Mouse (Mus musculus) megakaryocyte, embryonic 14.5 days (primary cell): Measurements from ENCODE around the gene D630045J12Rik. TPM values are rescaled to one million over a fixed set of nuclear protein-coding genes. Genes with fewer than 3 reads are reported as not detected.

Experiments
- H3K27me3 ChIP-seq: replicated peaks from 2 replicates; pipeline ENCODE3; 2012; ENCODE audit warnings: inconsistent platforms
- H3K36me3 ChIP-seq: replicated peaks from 2 replicates; pipeline ENCODE3; 2012; ENCODE audit warnings: low read length, inconsistent platforms, mixed read lengths
- H3K4me1 ChIP-seq: 2 replicates; pipeline ENCODE4 v1.6.1; 2012; ENCODE audit warnings: inconsistent platforms
- H3K4me3 ChIP-seq: replicated peaks from 2 replicates; pipeline ENCODE3; 2012; ENCODE audit warnings: moderate library complexity, mild to moderate bottlenecking, inconsistent platforms
- H3K9me3 ChIP-seq: 2 replicates; pipeline ENCODE4 v1.6.1; 2012; ENCODE audit warnings: inconsistent platforms
- FLI1 ChIP-seq: IDR thresholded peaks from 2 replicates; pipeline ENCODE4 v1.6.1; 2012; ENCODE audit warnings: low read length, inconsistent platforms, mixed read lengths
- GATA1 ChIP-seq: IDR thresholded peaks from 3 replicates; pipeline ENCODE4 v1.6.1; 2012; ENCODE audit warnings: mixed read lengths, low read length, inconsistent platforms, borderline replicate concordance
- polyA plus RNA-seq: library from polyadenylated mRNA; stranded (reverse); fragments of >175 nt; gene quantifications from 2 replicates; pipeline ENCODE4 v1.2.3, GENCODE M21; 2012; ENCODE audit warnings: low replicate concordance; ENCODE audit not compliant: insufficient read depth

The D630045J12Rik gene
- polyA plus RNA-seq, 1 experiment, result 0.17 TPM

GRCm38 (mm10) chr6:38242833-38243232 lies 11.0 kb downstream of the D630045J12Rik start:
- no peaks in the 10 kb centered on the region for H3K36me3 ChIP-seq
- H3K4me3 ChIP-seq, result no peak overlapping the region
- peaks cover 8% of the 10 kb centered on the region for H3K4me1 ChIP-seq
- peaks cover 28% of the 10 kb centered on the region for H3K27me3 ChIP-seq
- TF ChIP-seq FLI1, result no peak
- TF ChIP-seq GATA1, result no peak
- H3K9me3 ChIP-seq, result no peaks in the 10 kb centered on the region

DNA sequence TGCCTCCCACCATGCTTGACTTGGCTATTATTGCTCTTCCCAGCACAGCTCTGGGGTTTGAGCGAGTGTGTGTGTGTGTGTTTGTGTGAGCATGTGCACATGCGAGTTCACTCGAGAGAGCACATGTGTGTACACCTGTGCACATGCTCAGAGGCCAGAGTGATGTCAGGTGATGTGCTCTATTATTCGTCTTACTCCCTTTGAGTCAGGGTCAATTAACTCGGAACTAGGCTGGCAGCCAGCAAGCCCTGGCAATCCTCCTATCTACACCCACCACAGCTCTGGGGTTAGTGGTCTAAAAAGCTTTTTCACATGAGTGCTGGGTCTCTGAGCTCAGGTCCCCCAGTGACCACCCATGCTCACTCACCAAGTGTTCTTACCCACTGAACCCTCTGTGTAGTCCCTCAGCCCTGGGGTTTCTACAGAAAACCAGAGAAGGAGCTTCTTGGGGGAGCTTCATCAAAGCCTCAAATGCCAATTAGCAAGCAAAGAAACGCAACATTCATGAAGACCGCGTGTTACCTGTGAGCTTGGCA lies 11.4 kb downstream of the D630045J12Rik start:
- TF ChIP-seq FLI1, result no peak
- no peak for TF ChIP-seq GATA1
- Histone ChIP-seq H3K9me3 (no peaks in the 10 kb centered on the region), H3K27me3 (peaks cover 28% of the 10 kb centered on the region), H3K4me3 (no peak overlapping the region), H3K4me1 (peaks cover 8% of the 10 kb centered on the region), H3K36me3 (no peaks in the 10 kb centered on the region)

GRCm38 (mm10) chr6:38241508-38241907 lies 12.3 kb downstream of the D630045J12Rik start:
- peaks cover 30% of the 10 kb centered on the region for H3K27me3 ChIP-seq
- no peaks in the 10 kb centered on the region for H3K36me3 ChIP-seq
- H3K4me1 ChIP-seq, result peaks cover 8% of the 10 kb centered on the region
- TF ChIP-seq GATA1 (no peak), FLI1 (no peak)
- H3K9me3 ChIP-seq, result 0 out of 2 replicates have a peak, but pooled peaks cover 3% of the 10 kb centered on the region
- H3K4me3 ChIP-seq, result no peak overlapping the region

- H3K4me3 ChIP-seq, result no peak overlapping the region
- peaks cover 24% of the 10 kb centered on the region for H3K27me3 ChIP-seq
- peaks cover 8% of the 10 kb centered on the region for H3K4me1 ChIP-seq
- H3K9me3 ChIP-seq, result 0 out of 2 replicates have a peak, but pooled peaks cover 3% of the 10 kb centered on the region
- no peak for TF ChIP-seq GATA1
- no peak for TF ChIP-seq FLI1
- H3K36me3 ChIP-seq, result no peaks in the 10 kb centered on the region
These were observed 13.2 kb downstream of the D630045J12Rik start for GRCm38 (mm10) chr6:38240618-38241017.

- TF ChIP-seq FLI1, result no peak
- TF ChIP-seq GATA1, result no peak
- H3K4me3 ChIP-seq, result no peak overlapping the region
- H3K4me1 ChIP-seq, result peaks cover 8% of the 10 kb centered on the region
- no peaks in the 10 kb centered on the region for H3K36me3 ChIP-seq
- H3K27me3 ChIP-seq, result peaks cover 15% of the 10 kb centered on the region
- H3K9me3 ChIP-seq, result 0 out of 2 replicates have a peak, but pooled peaks cover 3% of the 10 kb centered on the region
These were observed 15.4 kb downstream of the D630045J12Rik start for GRCm38 (mm10) chr6:38238382-38238781.

DNA sequence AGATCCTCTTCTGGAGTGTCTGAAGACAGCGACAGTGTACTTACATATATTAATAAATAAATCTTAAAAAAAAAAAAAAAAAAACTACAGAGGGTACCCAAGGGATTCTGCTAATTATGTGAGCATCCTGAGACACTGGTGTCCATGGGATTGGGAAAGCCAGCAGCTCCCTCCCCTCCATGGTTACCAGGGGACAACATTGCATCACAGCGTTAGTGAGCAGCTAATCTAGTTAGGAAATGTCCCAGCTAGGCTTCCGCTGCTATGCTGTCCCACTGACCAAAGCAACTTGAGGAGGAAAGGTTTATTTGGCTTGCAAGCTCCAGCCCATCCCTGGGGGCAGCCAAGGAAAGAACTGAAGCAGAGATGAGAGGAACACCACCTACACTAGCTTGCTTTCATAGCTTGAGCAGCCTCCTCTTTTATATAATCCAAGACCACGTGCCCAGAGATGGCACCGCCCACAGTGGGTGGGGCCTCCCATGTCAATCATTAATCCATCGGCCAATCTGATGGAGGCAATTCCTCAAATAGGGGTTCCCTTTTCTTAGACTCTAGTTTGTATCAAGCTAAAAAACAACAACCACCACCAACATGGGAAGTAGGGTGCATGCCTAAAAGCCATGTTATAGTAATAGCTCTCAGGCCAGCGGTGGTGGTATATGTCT lies 17.7 kb downstream of the D630045J12Rik start:
- Histone ChIP-seq H3K9me3 (0 out of 2 replicates have a peak, but pooled peaks cover 3% of the 10 kb centered on the region), H3K4me1 (no peaks in the 10 kb centered on the region)
- TF ChIP-seq GATA1 (no peak), FLI1 (no peak)

DNA sequence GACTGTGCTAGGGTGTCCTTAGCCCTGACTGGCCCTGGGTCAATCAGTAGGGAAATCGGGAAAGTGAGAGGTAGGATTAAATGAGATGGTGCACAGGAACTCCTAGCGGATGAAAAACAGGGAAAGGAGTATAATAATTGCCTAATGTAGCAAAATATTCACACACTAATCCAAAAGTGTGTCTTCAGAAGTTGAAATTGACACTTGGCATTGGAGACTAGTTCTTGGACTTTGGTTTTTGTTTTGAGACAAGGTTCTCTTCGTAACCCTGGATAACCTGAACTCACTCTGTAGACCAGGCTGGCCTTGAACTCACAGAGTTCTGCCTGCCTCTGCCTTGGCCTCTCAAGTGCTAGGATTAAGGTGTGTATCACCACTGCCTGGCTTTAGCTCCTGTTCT lies 20.0 kb downstream of the D630045J12Rik start:
- Histone ChIP-seq H3K27me3 (peaks cover 6% of the 10 kb centered on the region), H3K9me3 (0 out of 2 replicates have a peak, but pooled peaks cover 7% of the 10 kb centered on the region), H3K4me1 (no peaks in the 10 kb centered on the region), H3K36me3 (no peaks in the 10 kb centered on the region), H3K4me3 (no peak overlapping the region)
- TF ChIP-seq FLI1 (no peak), GATA1 (no peak)

More for the DNA sequence above, 17.7 kb downstream of the D630045J12Rik start:
- H3K36me3 ChIP-seq, result no peaks in the 10 kb centered on the region
- H3K27me3 ChIP-seq, result peaks cover 9% of the 10 kb centered on the region
- H3K4me3 ChIP-seq, result no peak overlapping the region

- peaks cover 6% of the 10 kb centered on the region for H3K27me3 ChIP-seq
- no peak for TF ChIP-seq FLI1
- no peak for TF ChIP-seq GATA1
- no peak overlapping the region for H3K4me3 ChIP-seq
- H3K9me3 ChIP-seq, result peaks cover 13% of the 10 kb centered on the region
- H3K4me1 ChIP-seq, result no peaks in the 10 kb centered on the region
- no peaks in the 10 kb centered on the region for H3K36me3 ChIP-seq
These were observed 20.9 kb downstream of the D630045J12Rik start for GRCm38 (mm10) chr6:38232917-38233316.

DNA sequence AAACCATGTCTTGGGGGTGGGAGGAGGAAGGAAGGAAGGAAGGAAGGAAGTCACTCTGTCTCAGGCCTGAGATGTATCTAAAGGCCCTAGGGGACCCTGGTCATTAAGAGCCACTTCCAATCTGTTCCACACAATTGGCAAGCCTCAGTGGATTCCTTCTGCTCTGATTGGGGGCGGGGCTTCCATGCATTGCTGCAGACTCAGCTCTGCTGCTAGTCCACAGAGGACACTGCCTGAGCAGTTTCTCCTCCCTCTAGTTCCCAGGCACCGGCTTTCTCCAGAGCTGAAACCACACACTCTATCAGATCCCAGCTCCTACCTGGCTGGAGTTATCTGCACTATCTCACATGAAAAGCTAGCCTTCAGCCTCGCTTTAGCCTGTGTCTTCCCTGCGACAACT lies 21.8 kb downstream of the D630045J12Rik start:
- H3K4me3 ChIP-seq, result no peak overlapping the region
- peaks cover 20% of the 10 kb centered on the region for H3K9me3 ChIP-seq
- TF ChIP-seq FLI1 (no peak), GATA1 (no peak)
- H3K27me3 ChIP-seq, result peaks cover 3% of the 10 kb centered on the region
- no peaks in the 10 kb centered on the region for H3K36me3 ChIP-seq
- H3K4me1 ChIP-seq, result no peaks in the 10 kb centered on the region

DNA sequence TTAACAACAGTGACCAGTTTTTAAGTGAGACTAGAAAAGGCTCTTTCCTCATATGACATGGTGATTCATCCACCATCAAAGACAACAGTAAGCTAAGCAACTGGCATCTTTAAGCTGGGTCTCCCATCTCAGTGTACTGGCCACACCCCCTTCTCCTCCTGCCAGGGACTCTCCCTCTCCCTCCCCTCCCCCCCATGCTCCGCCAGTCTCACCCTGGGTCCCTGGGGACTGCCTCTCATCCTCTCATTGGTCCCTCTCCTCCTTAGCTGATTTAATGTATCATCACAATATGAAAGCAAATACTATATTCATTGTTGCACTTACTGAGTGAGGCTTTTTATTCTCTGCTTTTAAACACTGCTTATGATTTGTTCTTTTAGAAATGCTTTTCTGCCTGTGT lies 29.7 kb downstream of the D630045J12Rik start:
- no peaks in the 10 kb centered on the region for H3K36me3 ChIP-seq

More for the DNA sequence above, 29.7 kb downstream of the D630045J12Rik start:
- Histone ChIP-seq H3K4me3 (no peak overlapping the region), H3K4me1 (no peaks in the 10 kb centered on the region), H3K9me3 (peaks cover 15% of the 10 kb centered on the region), H3K27me3 (peaks cover 2% of the 10 kb centered on the region)
- no peak for TF ChIP-seq GATA1
- TF ChIP-seq FLI1, result no peak
